Mouse (Mus musculus): ENCODE data around the gene Stk11. TPM values are rescaled to one million over a fixed set of nuclear protein-coding genes. Genes with fewer than 3 reads are reported as not detected.
A peak's percentile ranks its signal among the peaks of the same experiment; 100 is the strongest.

Stk11 gene
- polyA plus RNA-seq, 1 experiment from 2014 or later, result 18.5 TPM

GRCm38 (mm10) chr10:80115944-80116335 lies 337 bp downstream of the Stk11 start:
- no peaks in the 10 kb centered on the region for H3K27me3 ChIP-seq
- H3K4me3 ChIP-seq, result peak overlapping the region; percentile 96
- peak overlapping the region; percentile 81 for H3K27ac ChIP-seq
- H3K4me2 ChIP-seq, result peak overlapping the region; percentile 98
- WGBS, result under 1% methylated on average over 63 of the region's 63 CpGs
- ATAC-seq (ENCODE audit: insufficient number of reproducible peaks, insufficient read depth, low FRiP score, low TSS enrichment, low read depth), result no peak
- H3K4me1 ChIP-seq, result peaks cover 44% of the 10 kb centered on the region
- H3K36me3 ChIP-seq, result peaks cover 33% of the 10 kb centered on the region
- H3K9ac ChIP-seq, result peak overlapping the region; percentile 93
- no peaks in the 10 kb centered on the region for H3K9me3 ChIP-seq

DNA sequence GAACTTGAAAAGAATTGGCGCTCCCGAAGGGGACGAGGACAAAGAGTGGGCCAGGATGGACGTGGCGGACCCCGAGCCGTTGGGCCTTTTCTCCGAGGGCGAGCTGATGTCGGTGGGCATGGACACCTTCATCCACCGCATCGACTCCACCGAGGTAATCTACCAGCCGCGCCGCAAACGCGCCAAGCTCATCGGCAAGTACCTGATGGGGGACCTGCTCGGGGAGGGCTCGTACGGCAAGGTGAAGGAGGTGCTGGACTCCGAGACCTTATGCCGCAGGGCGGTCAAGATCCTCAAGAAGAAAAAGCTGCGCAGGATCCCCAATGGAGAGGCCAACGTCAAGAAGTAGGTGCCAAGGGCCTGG lies 942 bp downstream of the Stk11 start:
- WGBS, result under 1% methylated on average over 27 of the region's 27 CpGs
- peak overlapping the region; percentile 81; the same call in 1 of the 2 replicates for H3K27ac ChIP-seq

DNA sequence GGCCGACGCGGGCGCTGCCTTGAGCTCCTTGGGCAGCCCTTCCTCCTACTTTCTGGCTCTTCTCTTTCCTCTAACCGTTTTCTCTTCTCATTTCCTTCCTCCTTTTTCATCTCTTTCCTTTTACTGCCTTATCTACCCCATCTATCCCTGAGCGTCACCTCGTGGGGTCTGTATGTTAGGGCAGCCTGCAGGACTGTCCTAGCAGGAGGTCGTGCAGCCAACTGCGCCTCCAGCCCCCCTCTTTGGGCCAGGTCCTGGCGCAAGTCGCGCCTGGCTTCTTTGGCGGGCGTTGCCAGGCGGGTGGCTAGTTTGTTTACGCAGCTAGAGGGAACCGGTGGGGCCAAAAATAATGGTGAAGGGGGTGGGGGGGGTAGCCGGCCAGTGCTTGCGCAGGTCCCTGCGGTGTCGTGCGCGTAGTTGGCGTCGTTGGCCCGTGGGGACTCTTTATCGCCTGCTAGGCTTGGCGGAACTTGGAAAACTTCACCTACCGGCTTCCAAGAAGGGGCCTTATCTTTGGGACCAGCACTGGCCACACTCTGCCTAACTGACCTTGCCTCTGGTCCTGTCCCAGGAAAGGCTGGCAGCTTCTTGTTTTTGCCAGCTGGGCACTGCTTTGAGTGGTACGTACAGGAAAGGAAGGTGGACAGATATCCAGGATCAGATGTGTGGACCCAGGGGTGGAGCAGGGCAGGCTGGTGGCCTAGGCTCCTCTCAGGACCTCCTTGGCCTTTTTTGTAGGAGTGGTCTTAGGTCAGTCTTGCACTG lies 1.5 kb downstream of the Stk11 start:
- peak overlapping the region; percentile 96 for H3K4me3 ChIP-seq
- peak overlapping the region; percentile 93 for H3K9ac ChIP-seq
- H3K4me2 ChIP-seq, result peak overlapping the region; percentile 98
- peaks cover 44% of the 10 kb centered on the region for H3K4me1 ChIP-seq
- no peaks in the 10 kb centered on the region for H3K9me3 ChIP-seq
- whole genome bisulfite sequencing, result 4% methylated on average over 30 of the region's 30 CpGs
- 0 out of 2 replicates have a peak overlapping the region, but pooled peaks have one; percentile 81 for H3K27ac ChIP-seq
- no peak for ATAC-seq (ENCODE audit: insufficient number of reproducible peaks, insufficient read depth, low FRiP score, low TSS enrichment, low read depth)
- peaks cover 44% of the 10 kb centered on the region for H3K36me3 ChIP-seq
- no peaks in the 10 kb centered on the region for H3K27me3 ChIP-seq

More for the DNA sequence above, 942 bp downstream of the Stk11 start:
- H3K27me3 ChIP-seq, result no peaks in the 10 kb centered on the region
- peak overlapping the region; percentile 98 for H3K4me2 ChIP-seq
- peaks cover 39% of the 10 kb centered on the region for H3K36me3 ChIP-seq
- no peaks in the 10 kb centered on the region for H3K9me3 ChIP-seq
- H3K9ac ChIP-seq, result peak overlapping the region; percentile 93
- H3K4me1 ChIP-seq, result peaks cover 44% of the 10 kb centered on the region
- H3K4me3 ChIP-seq, result peak overlapping the region; percentile 96
- no peak for ATAC-seq (ENCODE audit: insufficient number of reproducible peaks, insufficient read depth, low FRiP score, low TSS enrichment, low read depth)

DNA sequence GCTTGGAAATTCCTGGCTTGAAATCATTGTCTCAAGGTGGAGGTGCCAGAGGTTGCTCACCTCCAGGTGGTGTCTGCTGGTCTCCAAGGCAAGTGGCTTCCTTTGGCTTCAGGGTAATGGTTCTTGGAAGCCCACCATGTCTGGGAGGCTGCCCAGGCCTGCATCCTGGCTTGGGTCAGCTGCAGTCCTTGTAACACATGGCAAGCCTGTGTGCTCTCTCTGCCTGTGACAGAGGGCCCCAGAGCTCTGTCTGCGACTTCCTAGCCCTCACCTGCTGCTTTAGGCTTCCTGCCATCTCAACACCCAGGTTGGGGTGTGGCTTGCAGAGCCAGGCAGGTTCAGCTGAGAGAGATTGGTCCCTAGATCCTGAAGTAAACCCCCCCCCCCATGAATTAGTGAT lies 2.1 kb downstream of the Stk11 start:
- Histone ChIP-seq H3K9me3 (no peaks in the 10 kb centered on the region), H3K27me3 (no peaks in the 10 kb centered on the region), H3K9ac (peak overlapping the region; percentile 93), H3K27ac (0 out of 2 replicates have a peak overlapping the region, but pooled peaks have one; percentile 81), H3K4me2 (peak overlapping the region; percentile 98), H3K4me3 (peak overlapping the region; percentile 96), H3K36me3 (peaks cover 50% of the 10 kb centered on the region), H3K4me1 (peaks cover 44% of the 10 kb centered on the region)
- ATAC-seq (ENCODE audit: insufficient number of reproducible peaks, insufficient read depth, low FRiP score, low TSS enrichment, low read depth), result no peak
- 40% methylated on average over 1 of the region's 1 CpGs for WGBS

GRCm38 (mm10) chr10:80118552-80118951 lies 2.9 kb downstream of the Stk11 start:
- no peaks in the 10 kb centered on the region for H3K27me3 ChIP-seq
- H3K27ac ChIP-seq, result peak overlapping the region; percentile 7; the same call in 1 of the 2 replicates
- H3K9ac ChIP-seq, result peak overlapping the region; percentile 93
- H3K36me3 ChIP-seq, result peaks cover 58% of the 10 kb centered on the region
- peaks cover 49% of the 10 kb centered on the region for H3K4me1 ChIP-seq
- H3K4me2 ChIP-seq, result peak overlapping the region; percentile 98
- no peak for ATAC-seq (ENCODE audit: insufficient number of reproducible peaks, insufficient read depth, low FRiP score, low TSS enrichment, low read depth)
- H3K4me3 ChIP-seq, result peak overlapping the region; percentile 96
- H3K9me3 ChIP-seq, result no peaks in the 10 kb centered on the region
- WGBS, result 75% methylated on average over 6 of the region's 6 CpGs

DNA sequence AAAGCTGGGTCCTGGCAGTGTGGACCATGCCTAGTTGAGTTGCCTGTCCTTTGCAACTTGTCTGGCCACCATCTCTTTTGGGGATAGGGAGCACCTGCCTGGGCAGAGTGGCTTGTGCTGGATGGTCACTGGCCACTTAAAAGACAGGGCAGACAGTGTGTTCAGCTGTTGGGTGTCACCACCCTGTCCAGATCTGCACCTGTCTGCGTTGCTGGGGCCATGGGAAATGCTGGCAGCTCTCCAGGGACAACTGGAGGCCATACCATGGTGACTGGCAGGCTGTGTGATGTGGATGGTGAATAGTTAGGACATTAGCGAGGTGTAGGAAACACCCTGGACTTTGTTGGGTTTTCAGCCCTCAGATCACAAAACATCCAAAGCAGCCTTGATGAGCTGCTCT lies 4.5 kb downstream of the Stk11 start:
- Histone ChIP-seq H3K27ac (0 out of 2 replicates have a peak overlapping the region, but pooled peaks have one; percentile 7), H3K36me3 (peaks cover 74% of the 10 kb centered on the region), H3K4me3 (no peak overlapping the region), H3K4me2 (no peak overlapping the region), H3K9ac (peak overlapping the region; percentile 32), H3K4me1 (peaks cover 42% of the 10 kb centered on the region), H3K27me3 (no peaks in the 10 kb centered on the region), H3K9me3 (no peaks in the 10 kb centered on the region)
- no peak for ATAC-seq (ENCODE audit: insufficient number of reproducible peaks, insufficient read depth, low FRiP score, low TSS enrichment, low read depth)
- WGBS, result 90% methylated on average over 2 of the region's 2 CpGs

DNA sequence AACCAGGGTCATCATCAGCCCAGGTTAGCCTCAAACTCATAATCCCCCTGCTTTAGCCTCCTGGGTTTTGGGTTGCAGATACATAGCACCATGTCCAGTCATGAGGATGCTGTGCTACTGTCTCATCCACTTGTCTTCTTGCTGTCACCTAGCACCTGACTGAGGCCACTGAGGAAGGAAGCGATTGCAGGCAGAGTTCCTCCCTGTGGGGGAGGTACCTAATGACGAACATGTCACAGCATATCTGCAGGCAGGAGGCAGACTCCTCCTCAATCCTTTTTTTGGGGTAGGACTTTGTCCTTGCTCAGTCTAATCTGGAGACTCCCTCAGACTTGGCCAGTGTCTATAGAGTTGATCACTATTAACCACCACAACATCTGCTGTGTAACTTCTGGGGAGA lies 6.0 kb downstream of the Stk11 start:
- Histone ChIP-seq H3K9me3 (no peaks in the 10 kb centered on the region), H3K4me1 (peaks cover 41% of the 10 kb centered on the region), H3K27me3 (no peaks in the 10 kb centered on the region), H3K4me3 (no peak overlapping the region), H3K36me3 (peaks cover 89% of the 10 kb centered on the region), H3K27ac (no peak overlapping the region), H3K9ac (no peak overlapping the region), H3K4me2 (no peak overlapping the region)
- ATAC-seq (ENCODE audit: insufficient number of reproducible peaks, insufficient read depth, low FRiP score, low TSS enrichment, low read depth), result no peak
- WGBS, result 84% methylated on average over 2 of the region's 2 CpGs

GRCm38 (mm10) chr10:80123932-80124562 lies 8.4 kb downstream of the Stk11 start:
- WGBS, result 93% methylated on average over 9 of the region's 9 CpGs
- ATAC-seq (ENCODE audit: insufficient number of reproducible peaks, insufficient read depth, low FRiP score, low TSS enrichment, low read depth), result no peak
- H3K4me2 ChIP-seq, result no peak overlapping the region
- peaks cover 98% of the 10 kb centered on the region for H3K36me3 ChIP-seq
- H3K27ac ChIP-seq, result no peak overlapping the region
- peaks cover 17% of the 10 kb centered on the region for H3K4me1 ChIP-seq
- 0 out of 2 replicates have a peak overlapping the region, but pooled peaks have one; percentile 11 for H3K9ac ChIP-seq
- H3K27me3 ChIP-seq, result no peaks in the 10 kb centered on the region
- H3K4me3 ChIP-seq, result no peak overlapping the region
- H3K9me3 ChIP-seq, result no peaks in the 10 kb centered on the region

DNA sequence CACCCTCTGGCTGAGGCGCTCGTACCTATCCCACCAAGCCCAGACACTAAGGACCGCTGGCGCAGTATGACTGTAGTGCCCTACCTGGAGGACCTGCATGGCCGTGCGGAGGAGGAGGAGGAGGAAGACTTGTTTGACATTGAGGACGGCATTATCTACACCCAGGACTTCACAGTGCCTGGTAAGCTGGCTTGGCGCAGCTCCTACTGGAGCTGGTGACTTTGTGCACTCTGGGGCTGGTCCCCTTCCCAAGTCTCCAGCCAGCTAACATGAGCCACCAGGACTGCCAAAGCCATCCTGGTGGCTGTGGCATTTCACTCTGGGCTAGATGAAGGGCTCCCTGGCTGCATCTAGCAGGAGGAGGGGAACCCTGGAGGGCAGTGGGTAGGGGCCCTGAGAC lies 12.3 kb downstream of the Stk11 start:
- Histone ChIP-seq H3K4me3 (no peak overlapping the region), H3K4me1 (peaks cover 23% of the 10 kb centered on the region), H3K27me3 (no peaks in the 10 kb centered on the region), H3K9ac (no peak overlapping the region), H3K27ac (no peak overlapping the region), H3K9me3 (no peaks in the 10 kb centered on the region), H3K4me2 (no peak overlapping the region), H3K36me3 (peaks cover 98% of the 10 kb centered on the region)
- WGBS, result 90% methylated on average over 8 of the region's 8 CpGs
- no peak for ATAC-seq (ENCODE audit: insufficient number of reproducible peaks, insufficient read depth, low FRiP score, low TSS enrichment, low read depth)

GRCm38 (mm10) chr10:80129846-80130245 lies 14.2 kb downstream of the Stk11 start:
- H3K27ac ChIP-seq, result no peak overlapping the region
- ATAC-seq (ENCODE audit: insufficient number of reproducible peaks, insufficient read depth, low FRiP score, low TSS enrichment, low read depth), result no peak
- H3K4me2 ChIP-seq, result no peak overlapping the region
- H3K9me3 ChIP-seq, result no peaks in the 10 kb centered on the region
- peaks cover 22% of the 10 kb centered on the region for H3K4me1 ChIP-seq
- no peak overlapping the region for H3K4me3 ChIP-seq
- peaks cover 97% of the 10 kb centered on the region for H3K36me3 ChIP-seq
- WGBS, result 88% methylated on average over 9 of the region's 9 CpGs
- no peak overlapping the region for H3K9ac ChIP-seq
- H3K27me3 ChIP-seq, result peaks cover 1% of the 10 kb centered on the region; the same call in 1 of the 2 replicates

GRCm38 (mm10) chr10:80130403-80131031 lies 14.9 kb downstream of the Stk11 start:
- H3K9ac ChIP-seq, result no peak overlapping the region
- H3K27ac ChIP-seq, result no peak overlapping the region
- peaks cover 95% of the 10 kb centered on the region for H3K36me3 ChIP-seq
- H3K9me3 ChIP-seq, result no peaks in the 10 kb centered on the region
- H3K27me3 ChIP-seq, result peaks cover 7% of the 10 kb centered on the region; the same call in 1 of the 2 replicates
- WGBS, result 85% methylated on average over 18 of the region's 18 CpGs
- no peak overlapping the region for H3K4me2 ChIP-seq
- no peak overlapping the region for H3K4me3 ChIP-seq
- no peak for ATAC-seq (ENCODE audit: insufficient number of reproducible peaks, insufficient read depth, low FRiP score, low TSS enrichment, low read depth)
- H3K4me1 ChIP-seq, result peaks cover 22% of the 10 kb centered on the region

Measured in embryonic facial prominence, embryonic 13.5 days (tissue).